Mouse (Mus musculus) frontal cortex, postnatal 25 days (tissue): ENCODE data around the gene Olfr1128.
"Not testable (repeated sequence)": the region's sequence is repeated elsewhere in the genome, so short reads cannot be mapped to it uniquely, and the experiment has no call there.

ENCODE experiments used
- DNase-seq, 2 experiments: peaks; one replicate each; pipeline ENCODE4 v3.0.0; 2022; ENCODE audit warnings: low spot score in 2 of 2

Gene Olfr1128

DNA sequence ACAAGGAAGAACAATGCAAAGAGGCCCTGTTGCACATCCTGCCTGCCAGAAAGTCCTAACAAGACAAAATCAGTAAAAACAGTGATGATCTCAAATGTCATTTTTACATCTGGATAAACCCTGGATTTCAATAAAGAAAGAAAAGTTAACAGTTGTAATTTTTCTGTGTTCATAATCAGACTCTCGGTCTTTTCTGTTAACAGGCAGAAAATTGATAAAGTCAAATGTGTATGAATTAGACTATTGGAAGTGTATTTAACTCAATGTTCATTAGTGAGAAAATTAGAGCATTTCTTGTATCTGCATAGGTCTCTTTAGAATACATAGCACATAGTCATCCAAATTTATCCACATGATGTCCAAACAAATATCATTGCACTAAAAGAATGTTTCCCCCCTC is at the start of gene Olfr1128:
Gene Olfr1128 (minus strand): TSS at position 101 of the 400 bp plus-strand sequence.
- DNase-seq, result no peak

GRCm38 (mm10) chr2:87573602-87574001 is 28.3 kb upstream of the Olfr1128 start, which contains the start of gene Olfr1129:
Gene Olfr1129, plus strand, starts transcription at chr2:87573902.
- not testable (repeated sequence) for DNase-seq

DNA sequence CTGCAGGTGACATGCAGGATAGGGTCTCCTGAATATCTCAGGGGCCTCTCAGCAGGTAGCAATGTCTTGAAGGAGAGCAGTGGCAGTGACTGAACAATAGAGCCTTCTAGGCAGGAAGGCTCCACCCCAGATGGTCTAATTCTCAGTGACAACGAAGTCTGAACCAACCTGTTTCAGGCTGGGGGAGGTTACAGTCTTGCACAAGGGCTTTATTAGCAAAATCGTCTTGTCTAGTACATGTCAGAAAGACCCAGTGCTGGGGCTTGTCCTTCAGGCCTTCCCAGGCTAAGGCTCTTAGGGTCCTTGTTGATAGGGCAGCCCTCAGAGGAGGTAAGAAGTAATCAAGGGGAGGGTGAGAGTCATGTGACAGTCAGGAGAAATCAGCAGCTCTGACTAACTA is 10.5 kb downstream of the Olfr1128 start:
- DNase-seq, result no peak

- no peak for DNase-seq
Measured at GRCm38 (mm10) chr2:87531496-87531895, 13.8 kb downstream of the Olfr1128 start, which contains the start of gene Olfr153. Gene Olfr153, plus strand, starts transcription at chr2:87531796.

- DNase-seq, result peak; percentile 3 to 5
Measured at GRCm38 (mm10) chr2:87525899-87526616, 19.3 kb downstream of the Olfr1128 start.

DNA sequence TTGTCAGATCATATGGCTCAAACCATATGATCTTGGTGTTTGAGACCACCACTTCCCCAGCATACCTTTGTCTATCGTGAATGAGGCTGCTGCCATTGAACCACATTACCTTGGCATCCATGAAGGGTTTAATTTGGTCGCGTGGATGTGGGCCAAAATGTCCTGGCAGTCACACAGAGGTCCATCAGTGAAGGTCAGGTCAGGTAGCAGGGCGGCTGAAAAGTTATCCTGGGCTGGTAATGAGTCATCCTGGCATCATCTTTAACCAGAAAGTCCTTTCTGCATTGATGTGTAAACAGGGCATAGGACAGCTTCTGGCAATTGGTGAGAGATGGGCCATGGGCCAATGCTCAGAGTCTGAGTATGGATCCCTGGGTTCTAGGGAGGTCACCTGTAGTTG is 24.7 kb downstream of the Olfr1128 start:
- no peak for DNase-seq

GRCm38 (mm10) chr2:87516581-87516980 is 28.8 kb downstream of the Olfr1128 start:
- no peak for DNase-seq

GRCm38 (mm10) chr2:87515457-87516060 is 29.8 kb downstream of the Olfr1128 start:
- DNase-seq, result no peak

- no peak for DNase-seq
Measured at GRCm38 (mm10) chr2:87515046-87515445, 30.3 kb downstream of the Olfr1128 start.

GRCm38 (mm10) chr2:87506265-87506664 is 39.1 kb downstream of the Olfr1128 start, which contains the start of gene Pramel6:
Gene Pramel6, plus strand, starts transcription at chr2:87506565.
- no peak for DNase-seq

- not testable (repeated sequence) for DNase-seq
Measured at GRCm38 (mm10) chr2:87496993-87497392, 48.3 kb downstream of the Olfr1128 start, which contains the start of gene Pramel7. Gene Pramel7, minus strand, starts transcription at chr2:87497093.
